Mouse (Mus musculus) stomach, embryonic 15.5 days (tissue): ENCODE measurements around the gene Strada. TPM values are rescaled to one million over a fixed set of nuclear protein-coding genes. Genes with fewer than 3 reads are reported as not detected.

Source experiments
- ATAC-seq: fragments of 200-750 bp; cut with Nextera tagmentation; 2 replicates; pipeline ENCODE4 v1.8.0; 2017; ENCODE audit warnings: low read depth, moderate number of reproducible peaks, moderate TSS enrichment; ENCODE audit not compliant: insufficient read depth, low FRiP score
- H3K27ac ChIP-seq: fragments of 300-500 bp; sonication (generic); 2 replicates; pipeline ENCODE4 v1.5.1; 2015; ENCODE audit warnings: mild to moderate bottlenecking, inconsistent platforms
- H3K27me3 ChIP-seq: fragments of 300-500 bp; sonication (generic); replicated peaks from 2 replicates; pipeline ENCODE4 v1.6.1; 2015; ENCODE audit warnings: inconsistent platforms
- H3K36me3 ChIP-seq: fragments of 300-500 bp; sonication (generic); 2 replicates; pipeline ENCODE4 v1.6.1; 2015; ENCODE audit warnings: inconsistent platforms
- H3K4me1 ChIP-seq: fragments of 300-500 bp; sonication (generic); 2 replicates; pipeline ENCODE4 v1.6.1; 2015; ENCODE audit warnings: inconsistent platforms
- H3K4me2 ChIP-seq: fragments of 300-500 bp; sonication (generic); 2 replicates; pipeline ENCODE4 v1.6.1; 2015; ENCODE audit warnings: mild to moderate bottlenecking, inconsistent platforms
- H3K4me3 ChIP-seq: fragments of 300-500 bp; sonication (generic); replicated peaks from 2 replicates; pipeline ENCODE4 v1.5.1; 2015; ENCODE audit warnings: inconsistent platforms
- H3K9ac ChIP-seq: fragments of 300-500 bp; sonication (generic); 2 replicates; pipeline ENCODE4 v1.6.1; 2015; ENCODE audit warnings: inconsistent platforms
- H3K9me3 ChIP-seq: fragments of 300-500 bp; sonication (generic); 2 replicates; pipeline ENCODE4 v1.6.1; 2016; ENCODE audit warnings: inconsistent platforms
- WGBS: fragments of 180-500 bp; shearing (Covaris S2); methylation state at CpG from one replicate; pipeline ENCODE4 v1.1.7; 2015; 5-methylcytosine and 5-hydroxymethylcytosine counted together
- polyA plus RNA-seq: library from polyadenylated mRNA; unstranded; fragments of >200 nt; fragmentation: Nextera tagmentation; extraction: Ambion mirVana; gene quantifications from 2 replicates; pipeline ENCODE4 v1.2.1, GENCODE M21; 2015

The Strada gene
- polyA plus RNA-seq, 1 experiment from 2014 or later, result 16.7 TPM

- H3K4me2 ChIP-seq, result no peak overlapping the region
- WGBS, result 67% methylated on average over 7 of the region's 7 CpGs
- H3K27me3 ChIP-seq, result no peaks in the 10 kb centered on the region
- H3K36me3 ChIP-seq, result 0 out of 2 replicates have a peak, but pooled peaks cover 3% of the 10 kb centered on the region
- no peaks in the 10 kb centered on the region for H3K4me1 ChIP-seq
- no peaks in the 10 kb centered on the region for H3K9me3 ChIP-seq
- H3K27ac ChIP-seq, result no peak overlapping the region
- no peak overlapping the region for H3K9ac ChIP-seq
- H3K4me3 ChIP-seq, result no peak overlapping the region
- no peak for ATAC-seq
Observed at GRCm38 (mm10) chr11:106179711-106180448, 22.1 kb downstream of the Strada start.

DNA sequence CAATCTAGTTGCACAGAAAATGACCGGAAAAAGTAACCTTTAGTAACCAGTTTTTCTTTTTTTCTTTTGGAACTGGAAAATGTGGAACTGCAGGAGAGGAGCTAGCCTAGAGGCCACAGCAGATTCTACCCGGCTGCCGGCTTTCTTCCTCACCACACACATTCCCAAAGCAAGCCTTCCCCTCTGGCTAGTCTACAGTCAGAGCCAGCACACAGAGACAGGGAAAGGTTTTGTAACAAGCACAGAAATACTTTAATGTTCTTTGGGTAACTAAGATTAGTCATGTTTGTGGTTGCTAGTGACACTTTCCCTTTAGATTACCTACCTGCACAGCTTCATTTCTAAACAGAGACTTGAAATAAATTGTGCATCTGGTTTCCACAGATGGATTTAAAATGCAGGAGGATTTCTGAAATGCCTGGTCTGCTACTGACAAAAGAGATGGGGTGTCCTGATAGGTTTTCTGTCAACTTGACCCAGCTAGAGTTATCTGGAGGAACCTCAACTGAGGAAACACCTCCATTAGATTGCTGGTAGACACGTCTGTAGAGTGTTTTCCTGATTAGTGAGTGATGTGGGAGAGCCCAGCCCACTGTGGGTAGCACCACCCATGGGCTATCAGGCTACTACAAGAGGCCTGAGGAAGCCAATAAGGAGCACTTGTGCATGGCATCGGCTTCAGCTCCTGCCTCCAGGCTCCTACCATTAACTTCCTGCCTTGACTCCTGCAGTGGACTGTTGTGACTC is 23.8 kb downstream of the Strada start:
- Histone ChIP-seq H3K27me3 (no peaks in the 10 kb centered on the region), H3K9me3 (no peaks in the 10 kb centered on the region), H3K36me3 (peaks cover 7% of the 10 kb centered on the region; the same call in 1 of the 2 replicates), H3K27ac (no peak overlapping the region), H3K4me3 (no peak overlapping the region), H3K9ac (no peak overlapping the region), H3K4me1 (no peaks in the 10 kb centered on the region), H3K4me2 (no peak overlapping the region)
- WGBS, result 68% methylated on average over 5 of the region's 5 CpGs
- ATAC-seq, result peak; percentile 47; the same call in 1 of the 2 replicates

- H3K4me2 ChIP-seq, result no peak overlapping the region
- peaks cover 4% of the 10 kb centered on the region; the same call in 1 of the 2 replicates for H3K36me3 ChIP-seq
- H3K9ac ChIP-seq, result no peak overlapping the region
- WGBS, result 60% methylated on average over 5 of the region's 5 CpGs
- ATAC-seq, result no peak
- no peaks in the 10 kb centered on the region for H3K4me1 ChIP-seq
- H3K9me3 ChIP-seq, result no peaks in the 10 kb centered on the region
- H3K27me3 ChIP-seq, result no peaks in the 10 kb centered on the region
- H3K27ac ChIP-seq, result no peak overlapping the region
- H3K4me3 ChIP-seq, result no peak overlapping the region
Observed at GRCm38 (mm10) chr11:106176372-106176771, 25.6 kb downstream of the Strada start.

DNA sequence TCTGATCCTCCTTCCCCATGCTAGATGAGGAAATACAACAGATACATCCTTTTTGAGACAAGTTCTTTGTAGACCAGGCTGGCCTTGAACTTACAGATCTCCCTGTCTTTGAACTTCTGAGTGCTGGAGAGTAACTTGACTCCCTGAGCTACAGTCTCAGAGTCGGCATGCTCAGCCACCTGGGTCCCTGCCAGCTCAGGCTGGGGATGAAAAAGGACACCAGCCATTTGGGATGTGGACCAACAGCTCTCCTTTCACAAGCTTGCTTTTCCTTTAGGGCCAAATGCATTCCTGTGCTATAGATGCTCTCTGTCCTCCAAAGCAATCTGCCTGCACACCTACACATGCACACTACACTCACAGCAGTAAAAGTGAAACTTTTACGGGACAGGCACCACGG is 26.9 kb downstream of the Strada start:
- Histone ChIP-seq H3K9me3 (no peaks in the 10 kb centered on the region), H3K9ac (no peak overlapping the region), H3K4me2 (no peak overlapping the region), H3K36me3 (peaks cover 4% of the 10 kb centered on the region; the same call in 1 of the 2 replicates), H3K4me3 (no peak overlapping the region), H3K4me1 (no peaks in the 10 kb centered on the region), H3K27me3 (no peaks in the 10 kb centered on the region), H3K27ac (no peak overlapping the region)
- ATAC-seq, result no peak
- 55% methylated on average over 3 of the region's 3 CpGs for WGBS

DNA sequence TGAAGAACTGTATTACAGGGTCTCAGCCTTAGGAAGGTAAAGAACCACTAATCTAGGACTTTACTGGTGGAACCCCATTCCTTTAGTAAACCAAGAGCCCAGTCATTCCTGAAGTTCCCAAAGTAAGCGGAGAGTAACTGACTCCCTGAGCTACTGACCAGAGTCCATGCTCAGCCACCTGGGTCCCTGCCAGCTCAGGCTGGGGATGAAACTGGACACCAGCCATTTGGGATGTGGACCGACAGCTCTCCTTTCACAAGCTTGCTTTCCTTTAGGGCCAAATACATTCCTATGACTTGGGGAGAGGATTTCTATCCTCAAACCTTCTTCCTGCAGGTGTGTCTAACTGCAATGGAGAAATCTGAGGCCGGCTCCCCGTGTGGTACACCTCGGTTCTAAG is 27.6 kb downstream of the Strada start:
- WGBS, result 73% methylated on average over 5 of the region's 5 CpGs
- Histone ChIP-seq H3K4me1 (no peaks in the 10 kb centered on the region), H3K27ac (no peak overlapping the region), H3K4me2 (no peak overlapping the region), H3K36me3 (peaks cover 4% of the 10 kb centered on the region; the same call in 1 of the 2 replicates), H3K9ac (no peak overlapping the region), H3K4me3 (no peak overlapping the region), H3K27me3 (no peaks in the 10 kb centered on the region), H3K9me3 (no peaks in the 10 kb centered on the region)
- no peak for ATAC-seq

GRCm38 (mm10) chr11:106173228-106173627 is 28.7 kb downstream of the Strada start:
- 84% methylated on average over 2 of the region's 2 CpGs for WGBS
- no peaks in the 10 kb centered on the region for H3K4me1 ChIP-seq
- H3K4me3 ChIP-seq, result no peak overlapping the region
- no peaks in the 10 kb centered on the region for H3K27me3 ChIP-seq
- ATAC-seq, result no peak
- no peak overlapping the region for H3K4me2 ChIP-seq
- no peak overlapping the region for H3K9ac ChIP-seq
- peaks cover 4% of the 10 kb centered on the region; the same call in 1 of the 2 replicates for H3K36me3 ChIP-seq
- no peak overlapping the region for H3K27ac ChIP-seq
- no peaks in the 10 kb centered on the region for H3K9me3 ChIP-seq

DNA sequence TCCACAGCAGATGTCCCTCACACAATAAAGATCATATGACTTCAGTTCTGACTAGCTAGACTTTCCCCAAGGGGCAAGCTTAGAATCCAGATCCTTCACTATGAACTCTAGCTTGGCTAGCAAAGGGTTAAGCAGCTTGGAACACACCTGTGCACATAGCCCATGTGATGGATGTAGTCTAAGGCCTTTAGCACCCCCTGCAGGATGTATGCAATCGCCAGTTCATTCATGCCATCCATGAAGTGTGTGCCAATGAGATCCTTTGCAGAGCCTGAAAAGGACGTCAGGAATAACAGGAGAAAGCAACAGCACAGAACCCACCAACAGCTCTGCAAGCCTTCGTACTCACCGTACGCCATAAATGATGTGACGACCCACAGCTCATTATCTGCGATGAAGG is 31.2 kb downstream of the Strada start:
- H3K27ac ChIP-seq, result no peak overlapping the region
- peaks cover 4% of the 10 kb centered on the region; the same call in 1 of the 2 replicates for H3K36me3 ChIP-seq
- H3K4me3 ChIP-seq, result no peak overlapping the region
- H3K9ac ChIP-seq, result no peak overlapping the region
- no peaks in the 10 kb centered on the region for H3K27me3 ChIP-seq
- no peaks in the 10 kb centered on the region for H3K9me3 ChIP-seq
- H3K4me2 ChIP-seq, result no peak overlapping the region
- peak; percentile 48; the same call in 1 of the 2 replicates for ATAC-seq
- WGBS, result 77% methylated on average over 7 of the region's 7 CpGs
- H3K4me1 ChIP-seq, result no peaks in the 10 kb centered on the region

DNA sequence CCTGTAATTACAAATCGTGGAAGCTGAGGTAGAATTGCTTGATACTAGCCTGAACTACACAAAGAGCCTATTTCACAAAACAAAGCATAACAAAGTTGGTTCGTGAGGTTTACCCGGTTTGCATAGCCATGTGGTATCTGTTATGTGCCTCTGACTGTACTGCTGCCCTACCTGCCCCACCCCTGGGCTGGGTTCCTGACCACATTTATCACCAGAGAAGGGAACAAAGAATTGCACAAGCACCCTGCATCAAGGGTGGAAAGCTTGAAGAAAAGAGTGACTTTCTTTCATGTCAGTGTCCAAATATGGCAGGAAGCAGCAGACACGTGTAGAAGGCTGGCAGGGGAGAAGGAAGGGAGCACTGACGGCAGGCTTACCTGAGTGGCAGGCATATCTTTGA is 34.5 kb downstream of the Strada start:
- ATAC-seq, result 0 out of 2 replicates have a peak, but pooled peaks have one; percentile 50
- Histone ChIP-seq H3K36me3 (peaks cover 8% of the 10 kb centered on the region; the same call in 1 of the 2 replicates), H3K27ac (peak overlapping the region; percentile 48), H3K9ac (no peak overlapping the region), H3K27me3 (no peaks in the 10 kb centered on the region), H3K9me3 (no peaks in the 10 kb centered on the region), H3K4me3 (no peak overlapping the region), H3K4me1 (no peaks in the 10 kb centered on the region), H3K4me2 (no peak overlapping the region)
- 65% methylated on average over 5 of the region's 5 CpGs for WGBS

DNA sequence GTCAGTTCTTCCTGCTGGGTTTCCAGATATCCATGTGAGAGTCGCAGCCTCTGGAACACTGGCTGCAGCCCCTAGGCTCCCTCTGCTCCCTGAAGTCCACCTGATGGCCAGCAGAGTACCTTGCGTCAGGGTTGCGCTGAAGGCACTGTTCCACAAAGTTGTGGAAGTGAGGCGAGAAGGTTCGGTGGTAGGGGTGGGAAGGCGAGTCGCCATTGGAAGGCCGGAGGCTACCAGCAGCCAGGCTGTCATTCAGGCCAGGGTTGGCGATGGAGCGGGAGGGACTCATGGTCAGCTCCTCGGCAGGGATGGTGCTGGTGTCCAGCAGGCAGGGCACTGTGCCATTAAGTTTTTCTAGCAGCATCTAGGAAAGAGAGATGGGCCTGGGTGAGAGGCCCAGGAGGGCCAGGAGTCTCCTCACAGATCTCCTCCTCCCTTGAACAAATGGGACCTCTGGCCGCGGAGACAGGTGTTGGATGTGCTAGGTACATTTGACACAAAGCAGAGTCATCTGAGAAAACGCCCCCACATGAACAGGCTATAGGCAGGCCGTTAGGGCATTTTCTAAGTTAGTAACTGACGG is 37.3 kb downstream of the Strada start:
- no peak overlapping the region for H3K27ac ChIP-seq
- no peak overlapping the region for H3K4me2 ChIP-seq
- no peak overlapping the region for H3K9ac ChIP-seq
- peaks cover 8% of the 10 kb centered on the region for H3K4me1 ChIP-seq
- H3K27me3 ChIP-seq, result no peaks in the 10 kb centered on the region
- peaks cover 8% of the 10 kb centered on the region; the same call in 1 of the 2 replicates for H3K36me3 ChIP-seq
- no peaks in the 10 kb centered on the region for H3K9me3 ChIP-seq
- 89% methylated on average over 16 of the region's 16 CpGs for WGBS
- no peak for ATAC-seq
- no peak overlapping the region for H3K4me3 ChIP-seq

DNA sequence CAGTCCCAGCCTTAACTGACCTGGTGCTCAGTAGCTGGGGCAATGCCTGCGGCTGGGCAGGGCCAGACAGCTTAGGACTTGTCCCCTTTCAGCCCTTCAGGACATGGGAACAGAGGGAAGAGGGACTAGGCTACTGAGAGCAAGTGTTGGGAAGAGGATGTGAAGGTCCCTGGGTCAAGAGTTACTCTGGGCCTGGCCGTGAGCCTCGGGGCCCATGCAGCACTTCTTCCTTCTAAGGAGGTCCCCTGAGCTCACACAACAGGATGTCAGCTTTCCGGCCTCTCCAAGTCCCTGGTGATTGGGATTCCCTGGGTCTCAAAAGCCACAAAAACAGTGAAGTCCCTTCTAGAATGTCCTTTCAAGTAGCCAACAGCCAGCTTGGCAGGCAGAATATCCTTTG is 38.4 kb downstream of the Strada start:
- Histone ChIP-seq H3K9me3 (no peaks in the 10 kb centered on the region), H3K4me1 (peaks cover 18% of the 10 kb centered on the region), H3K27ac (no peak overlapping the region), H3K27me3 (no peaks in the 10 kb centered on the region), H3K36me3 (peaks cover 8% of the 10 kb centered on the region; the same call in 1 of the 2 replicates), H3K4me2 (no peak overlapping the region), H3K4me3 (no peak overlapping the region), H3K9ac (no peak overlapping the region)
- no peak for ATAC-seq
- 76% methylated on average over 4 of the region's 4 CpGs for WGBS

DNA sequence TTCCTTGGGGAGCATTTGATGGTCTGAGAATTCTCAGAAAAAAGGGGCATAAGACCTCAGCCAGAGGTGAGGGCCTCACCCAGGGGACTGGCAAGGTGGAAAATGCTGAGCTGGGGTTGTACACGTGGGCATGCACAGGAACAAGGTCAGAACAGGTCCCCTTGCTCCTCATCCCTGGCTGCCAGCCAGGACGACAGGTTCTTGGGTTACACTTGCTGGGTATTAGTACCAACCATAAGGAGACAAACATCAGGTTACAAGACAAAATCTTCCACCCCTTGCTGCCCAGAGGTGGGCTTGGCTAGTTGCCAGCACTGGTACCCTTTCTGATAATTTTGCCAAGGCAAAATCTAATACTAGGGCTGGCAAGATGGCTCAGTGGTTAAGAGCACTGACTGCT is 39.7 kb downstream of the Strada start:
- Histone ChIP-seq H3K4me2 (no peak overlapping the region), H3K27me3 (no peaks in the 10 kb centered on the region), H3K4me3 (no peak overlapping the region), H3K9ac (no peak overlapping the region), H3K9me3 (no peaks in the 10 kb centered on the region), H3K36me3 (peaks cover 16% of the 10 kb centered on the region), H3K4me1 (peaks cover 23% of the 10 kb centered on the region), H3K27ac (no peak overlapping the region)
- ATAC-seq, result no peak
- 76% methylated on average over 2 of the region's 2 CpGs for WGBS
